Mouse (Mus musculus): Measurements from ENCODE around the gene Rrp8.

Rrp8 gene

DNA sequence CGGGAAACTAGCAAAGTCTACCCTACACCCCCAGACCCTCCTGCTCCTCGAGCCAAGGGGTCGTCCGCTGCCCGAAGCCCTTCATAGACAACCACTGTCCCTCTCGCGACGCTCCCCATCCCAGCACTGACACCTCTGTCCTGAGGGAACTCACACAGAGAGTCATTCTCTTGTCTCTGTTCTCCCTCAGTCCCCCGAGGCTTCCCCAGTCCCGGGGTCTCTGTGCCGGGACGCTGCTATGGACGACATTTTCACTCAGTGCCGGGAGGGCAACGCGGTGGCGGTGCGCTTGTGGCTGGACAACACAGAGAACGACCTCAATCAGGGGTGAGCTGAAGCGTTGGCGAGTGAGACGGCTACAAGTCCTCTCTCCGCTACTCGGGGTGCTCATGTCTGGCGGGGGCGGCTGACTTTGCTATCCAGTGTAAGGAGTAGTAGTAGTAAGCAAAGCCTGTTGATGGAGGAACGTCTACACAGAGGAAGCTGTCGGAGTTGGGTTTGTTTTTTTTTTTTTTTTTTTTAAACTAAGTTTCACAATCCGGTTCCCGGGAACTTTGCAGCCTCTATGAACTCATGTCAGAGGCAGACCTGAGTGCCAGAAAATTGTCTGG, at the start of gene Rrp8:
Rrp8 (minus strand) TSS at position 475 of the 611 bp plus-strand sequence.
- DNase-seq (ENCODE audit: low spot score in 2 of 2), result peak in 1 of 2 experiments; percentile 64

DNA sequence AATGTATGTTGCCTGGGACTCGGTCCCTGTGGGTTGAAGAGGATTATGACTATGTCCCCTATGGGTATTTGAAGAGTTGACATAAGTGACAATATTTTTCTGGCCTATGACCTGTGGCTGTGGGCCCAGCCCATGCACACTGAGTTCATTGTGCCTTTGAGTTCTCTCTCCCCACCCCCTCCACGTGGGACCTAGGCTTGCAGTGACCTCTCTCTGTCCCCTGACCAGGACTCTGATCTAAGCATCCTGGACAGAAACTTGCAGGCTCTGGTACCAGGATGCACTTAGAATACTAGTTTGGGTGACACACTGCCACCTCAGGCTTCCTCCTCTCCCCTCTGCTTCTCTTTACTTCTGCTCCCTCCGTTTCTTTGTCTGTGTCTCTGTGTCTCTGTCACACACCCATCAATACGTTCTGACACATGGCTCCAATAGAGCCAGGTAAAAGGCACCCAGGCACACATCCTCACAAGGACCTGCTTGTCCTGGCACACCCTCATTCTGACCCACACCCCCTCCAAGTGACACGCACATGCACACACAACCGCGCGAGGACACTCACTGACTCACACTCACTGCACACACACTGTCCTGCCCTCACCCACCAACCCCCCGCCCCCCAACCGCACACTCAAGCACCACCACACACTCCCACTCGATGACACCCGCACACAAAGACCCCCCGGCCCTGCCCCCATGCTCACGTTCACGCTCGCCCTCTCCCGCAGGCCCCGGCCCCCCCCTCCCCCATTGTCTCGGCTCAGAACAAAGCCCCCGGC, 49.5 kb upstream of the Rrp8 start:
- no peak for DNase-seq (ENCODE audit: low spot score in 2 of 2)

DNA sequence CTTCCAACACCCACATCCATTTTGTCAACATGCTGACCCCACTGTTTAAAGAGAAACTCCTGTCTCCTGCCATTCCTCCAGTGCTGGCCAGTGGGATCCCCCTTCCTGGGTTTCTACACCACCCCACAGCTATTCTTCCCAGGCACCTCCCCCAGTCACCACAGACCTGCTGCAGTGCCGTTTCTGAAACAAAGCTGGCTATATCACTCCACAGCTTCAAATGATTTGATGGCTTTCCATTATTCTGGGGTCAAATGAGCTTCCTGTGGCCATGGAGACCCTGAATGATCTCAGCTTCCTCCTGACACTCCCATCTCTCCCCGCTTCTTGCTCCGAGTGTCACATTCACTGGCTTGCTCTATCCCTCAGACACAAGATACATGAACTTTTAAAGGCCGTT, 47.4 kb upstream of the Rrp8 start:
- DNase-seq (ENCODE audit: low spot score in 2 of 2), result no peak

DNA sequence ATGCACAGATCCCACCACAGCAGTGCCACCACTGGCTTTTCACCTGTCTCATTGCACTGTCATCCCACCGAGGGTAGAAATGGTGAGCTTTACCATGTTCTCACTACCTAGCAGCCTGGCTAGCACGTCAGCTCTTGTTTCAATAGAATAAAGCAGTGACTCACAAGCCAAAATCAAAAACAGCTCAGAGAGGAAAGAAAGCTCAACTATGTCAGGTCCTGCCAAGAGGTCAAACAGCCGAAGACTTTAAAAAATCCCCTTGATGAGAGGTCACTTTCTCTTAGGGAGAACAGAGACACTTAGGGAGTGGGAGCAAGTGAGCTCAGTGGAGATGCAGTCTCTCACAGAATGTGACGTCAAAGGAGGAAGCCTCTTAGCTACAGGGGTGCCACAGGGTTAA, 46.7 kb upstream of the Rrp8 start:
- no peak for DNase-seq (ENCODE audit: low spot score in 2 of 2)

DNA sequence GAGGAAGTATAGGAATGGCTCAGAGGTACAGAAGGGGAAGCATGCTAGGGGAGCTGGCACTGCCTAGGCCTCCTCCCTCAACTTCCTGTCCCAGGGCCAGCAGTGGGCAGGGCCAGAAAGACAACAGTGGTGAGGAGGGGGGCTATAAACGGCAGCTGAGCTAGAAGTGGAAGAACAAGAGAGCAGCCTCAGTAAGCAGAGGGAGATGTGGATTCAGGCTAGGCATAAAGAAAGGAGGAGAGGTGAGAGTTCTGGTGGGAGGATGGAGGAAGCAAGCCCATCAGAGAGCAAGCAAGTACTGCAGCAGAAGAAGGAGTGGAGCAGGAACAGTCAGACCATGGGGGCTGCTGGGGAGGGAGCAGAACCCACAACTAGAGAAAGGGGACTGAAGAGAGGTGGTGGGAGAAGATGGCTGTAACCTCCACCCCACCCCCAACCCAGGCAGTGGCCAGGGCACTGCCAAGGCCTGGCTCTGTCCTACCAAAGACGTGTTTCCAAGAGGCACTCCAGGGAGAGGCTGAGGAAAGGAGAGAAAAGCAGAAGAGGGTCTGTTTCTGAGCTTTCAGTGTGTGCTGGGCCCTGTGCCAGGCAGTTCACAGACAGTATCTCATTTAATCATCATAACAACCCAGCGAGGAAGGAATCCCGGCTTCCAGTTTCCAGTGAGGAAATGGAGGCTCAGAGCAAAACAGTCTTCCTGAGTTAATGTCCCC, 41.5 kb upstream of the Rrp8 start:
- no peak for DNase-seq (ENCODE audit: low spot score in 2 of 2)

DNA sequence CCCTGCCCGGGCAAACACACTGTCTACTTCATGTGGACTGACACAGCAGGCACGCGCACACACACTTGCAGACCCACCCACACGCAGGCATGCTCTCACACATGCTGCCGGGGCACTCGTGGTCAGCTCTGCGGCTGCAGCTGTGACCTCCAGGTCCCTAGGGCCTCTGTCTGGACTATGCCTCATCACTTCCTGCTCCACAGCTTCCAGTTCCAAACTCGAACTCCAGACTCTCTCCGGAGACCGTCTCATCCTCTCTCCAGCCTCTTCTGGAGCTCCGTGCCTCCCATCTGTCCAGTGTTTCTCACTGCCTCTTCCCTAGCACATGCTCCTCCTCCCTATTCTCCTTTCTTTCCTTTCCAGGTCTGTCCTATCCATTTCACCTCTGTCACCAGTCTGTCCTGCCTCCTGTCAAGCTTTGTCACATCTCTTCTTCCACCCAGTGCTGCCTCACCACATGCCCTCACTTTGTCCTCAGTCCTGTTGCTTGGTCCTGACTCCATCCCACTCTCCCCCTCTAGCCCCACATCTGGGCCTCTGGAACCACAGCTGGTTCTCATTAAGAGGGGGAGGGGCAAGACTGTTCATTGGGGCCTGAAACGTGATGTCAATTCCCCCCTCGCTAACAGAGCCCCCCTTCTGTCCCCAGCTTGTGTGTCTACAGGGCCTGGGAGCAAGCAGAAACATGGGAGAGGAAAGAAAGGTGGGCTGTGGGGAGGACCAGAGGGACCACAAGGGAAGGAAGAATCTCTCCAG, 40.8 kb upstream of the Rrp8 start:
- DNase-seq (ENCODE audit: low spot score in 2 of 2), result peak in 1 of 2 experiments; percentile 60

DNA sequence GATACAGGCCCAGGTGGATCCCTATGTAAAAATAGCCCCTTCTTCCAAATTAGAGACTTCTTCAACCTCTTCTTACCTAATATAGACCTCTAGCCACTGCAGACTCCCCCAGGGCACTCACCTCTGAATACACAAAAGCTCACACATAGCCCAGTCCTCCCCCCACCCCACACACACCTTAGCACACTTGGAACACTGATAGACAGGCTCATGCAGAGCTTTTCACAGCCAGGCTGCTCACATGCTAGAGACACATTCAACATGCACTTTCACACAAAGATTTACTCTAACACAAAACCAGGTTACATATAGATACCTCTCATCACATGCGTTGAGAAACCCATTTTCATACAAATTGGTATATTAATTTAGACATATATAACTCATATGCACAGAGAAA, 40.1 kb upstream of the Rrp8 start:
- DNase-seq (ENCODE audit: low spot score in 2 of 2), result no peak

DNA sequence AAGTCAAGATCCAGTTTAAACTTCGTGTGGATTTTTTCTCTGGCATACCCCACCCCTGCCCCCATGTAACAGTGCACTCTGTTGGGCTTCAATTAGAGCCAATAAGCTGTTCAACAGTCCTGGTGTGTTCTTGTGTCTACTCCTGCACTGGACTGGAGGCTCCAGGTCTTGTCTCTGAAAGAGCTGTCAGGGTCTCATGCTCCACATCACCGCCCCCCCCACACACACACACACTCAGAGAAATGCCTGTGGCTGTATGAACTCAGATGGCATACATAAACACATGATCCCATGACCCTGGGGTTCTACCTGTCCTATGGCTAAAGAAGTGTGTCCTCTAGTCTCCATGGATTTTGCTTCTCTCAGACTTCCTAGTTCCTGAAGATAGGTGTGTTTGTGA, 38.8 kb upstream of the Rrp8 start:
- no peak for DNase-seq (ENCODE audit: low spot score in 2 of 2)

DNA sequence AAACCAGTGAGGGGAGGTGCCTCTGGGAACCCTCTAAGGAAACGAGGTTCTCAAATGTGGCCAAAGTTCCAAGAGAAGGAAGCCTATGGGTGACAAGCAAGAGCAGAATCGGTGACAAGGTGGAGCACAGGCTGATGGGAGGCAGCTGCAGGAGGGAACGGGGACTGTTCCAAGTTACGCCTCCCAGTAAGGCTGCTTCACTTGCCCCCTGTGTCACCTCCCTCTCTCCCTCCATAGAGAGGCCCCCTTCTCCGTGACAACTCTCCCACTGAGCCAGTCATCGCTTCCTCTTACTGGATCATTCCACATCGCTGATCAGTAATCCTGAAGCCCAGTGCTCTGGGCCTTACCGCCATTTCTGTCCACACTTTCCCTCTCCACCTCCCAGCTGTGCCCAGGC, 37.5 kb upstream of the Rrp8 start:
- DNase-seq (ENCODE audit: low spot score in 2 of 2), result no peak

DNA sequence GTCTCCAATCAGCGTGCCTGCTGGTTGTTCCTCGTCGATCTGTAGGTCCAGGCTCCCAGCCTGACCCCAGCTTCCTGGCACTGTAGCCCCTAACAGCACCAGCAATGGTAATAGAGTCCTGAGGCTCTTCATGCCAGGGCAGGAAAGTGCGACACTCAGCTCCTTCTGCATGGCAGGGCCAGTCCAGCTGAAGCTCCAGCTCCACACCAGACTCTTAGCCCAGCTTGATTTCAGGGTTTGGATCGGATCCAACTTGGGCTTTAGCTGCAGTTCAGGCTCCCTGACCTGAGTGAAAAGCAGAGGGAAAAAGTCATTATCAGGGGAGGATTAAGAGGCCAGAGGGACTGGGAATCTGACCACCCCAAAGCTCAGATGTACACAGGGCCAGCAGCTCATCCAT, 35.9 kb upstream of the Rrp8 start:
- no peak for DNase-seq (ENCODE audit: low spot score in 2 of 2)

DNA sequence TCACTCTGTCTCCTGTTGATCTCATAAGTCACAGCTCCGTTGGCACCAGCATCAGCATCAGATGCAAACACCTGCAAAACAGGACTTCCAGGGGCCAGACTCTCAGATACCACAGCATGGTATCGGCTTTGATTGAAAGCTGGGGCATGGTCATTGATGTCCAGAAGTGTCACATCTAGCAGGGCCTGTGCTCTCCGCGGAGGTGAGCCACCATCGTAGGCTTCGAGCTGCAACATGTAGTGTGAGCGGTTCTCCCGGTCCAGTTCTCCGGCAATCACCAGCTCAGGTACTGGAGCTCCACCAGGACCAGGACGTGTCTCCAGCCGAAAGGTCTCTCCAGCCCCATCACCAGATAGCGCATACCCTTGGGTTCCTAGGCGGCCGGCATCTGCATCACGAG, 35.1 kb upstream of the Rrp8 start:
- DNase-seq (ENCODE audit: low spot score in 2 of 2), result no peak

DNA sequence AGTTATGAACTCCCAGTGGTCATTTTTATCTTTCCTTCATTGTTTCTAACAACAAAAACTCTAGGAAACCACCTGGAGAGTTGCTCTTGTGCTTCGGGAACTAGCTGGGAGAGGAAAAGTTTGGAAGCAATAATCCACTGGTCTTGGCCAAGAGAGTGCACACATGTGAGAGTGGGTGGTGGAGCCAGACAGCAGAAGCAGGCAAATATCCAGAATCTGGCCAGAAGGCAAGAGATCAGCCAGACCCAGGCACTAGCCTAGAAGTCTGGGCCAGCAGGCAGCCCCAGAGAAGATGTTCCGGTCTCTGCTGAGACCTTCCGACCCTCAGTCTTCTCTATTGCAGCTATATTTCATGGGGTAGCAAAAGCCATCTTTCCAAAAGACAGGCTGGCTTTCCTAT, 32.8 kb upstream of the Rrp8 start:
- no peak for DNase-seq (ENCODE audit: low spot score in 2 of 2)

DNA sequence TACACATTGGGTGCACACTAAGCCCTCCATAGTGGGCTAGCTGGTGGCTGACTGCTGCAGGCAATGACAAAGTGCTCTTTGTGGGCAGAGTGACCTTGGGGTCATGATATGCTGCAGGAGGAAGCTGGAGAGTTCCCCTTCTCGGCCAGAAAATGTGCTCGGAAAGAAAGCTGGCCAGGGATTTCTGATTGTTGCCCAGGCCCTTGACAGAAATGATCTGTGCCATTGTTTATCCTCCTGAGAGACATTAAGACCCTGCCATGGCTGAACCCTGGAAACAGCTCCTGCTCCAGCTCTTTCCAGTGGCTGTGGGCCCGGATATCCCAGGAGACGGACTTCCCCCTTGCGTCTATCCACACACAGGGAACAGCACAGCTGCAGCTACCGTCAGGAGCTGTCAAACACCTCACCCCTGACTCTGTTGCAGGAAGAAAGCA, 30.6 kb upstream of the Rrp8 start:
- no peak for DNase-seq (ENCODE audit: low spot score in 2 of 2)

DNA sequence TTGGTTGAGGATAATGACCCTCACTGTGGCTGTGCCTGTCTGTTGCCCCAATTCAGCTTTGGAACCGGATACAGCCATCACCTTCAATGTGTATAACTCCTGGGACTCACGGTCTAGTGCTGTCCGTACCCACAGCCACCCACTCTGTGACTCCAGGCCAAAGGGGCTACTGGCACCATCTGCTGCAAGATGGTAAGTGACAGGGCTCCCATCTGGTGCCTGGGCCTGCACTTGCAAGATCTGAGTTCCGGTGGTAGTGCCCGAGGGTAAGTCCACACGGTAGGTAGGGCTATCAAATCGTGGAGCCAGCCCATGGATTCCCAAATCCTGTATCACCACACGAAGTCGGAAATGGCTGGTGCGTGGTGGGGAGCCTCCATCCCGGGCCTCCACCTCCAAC, 27.1 kb upstream of the Rrp8 start:
- DNase-seq (ENCODE audit: low spot score in 2 of 2), result no peak

DNA sequence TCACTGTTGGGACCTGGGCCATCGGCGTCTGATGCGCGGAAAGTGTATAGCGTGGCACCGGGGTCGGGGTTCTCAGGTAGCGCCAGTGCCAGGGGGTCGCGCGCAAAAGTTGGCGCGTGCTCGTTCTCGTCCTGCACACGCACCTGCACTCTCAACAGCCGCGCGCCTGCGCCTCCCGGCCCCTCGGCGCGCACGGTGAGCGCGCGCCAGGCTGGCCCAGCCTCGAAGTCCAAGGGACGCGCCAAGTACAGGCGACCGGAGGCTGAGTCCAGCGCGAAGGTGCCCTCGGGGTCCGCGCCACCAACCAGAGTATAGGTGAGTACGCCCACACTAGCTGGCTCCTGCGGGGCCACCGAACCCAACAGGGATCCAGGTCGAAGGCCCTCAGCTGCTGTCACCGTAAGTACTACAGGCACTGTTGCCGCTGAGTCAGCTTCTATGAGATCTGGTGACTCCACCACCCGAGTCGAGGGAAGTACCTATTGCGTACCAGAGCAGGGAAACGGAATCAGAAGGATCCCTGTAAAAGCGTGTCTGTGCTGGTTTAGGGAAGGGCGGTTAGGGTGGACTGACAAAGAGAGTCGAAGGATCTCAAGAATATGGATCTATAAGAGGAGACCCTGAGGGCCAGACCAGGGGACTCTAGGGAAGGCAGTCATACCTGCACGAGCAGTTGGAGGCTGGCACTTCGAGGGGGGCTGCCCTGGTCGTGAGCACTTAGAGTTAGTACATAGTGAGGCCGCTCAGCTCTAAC, 25.5 kb upstream of the Rrp8 start:
- DNase-seq (ENCODE audit: low spot score in 2 of 2), result peak in 1 of 2 experiments; percentile 58

DNA sequence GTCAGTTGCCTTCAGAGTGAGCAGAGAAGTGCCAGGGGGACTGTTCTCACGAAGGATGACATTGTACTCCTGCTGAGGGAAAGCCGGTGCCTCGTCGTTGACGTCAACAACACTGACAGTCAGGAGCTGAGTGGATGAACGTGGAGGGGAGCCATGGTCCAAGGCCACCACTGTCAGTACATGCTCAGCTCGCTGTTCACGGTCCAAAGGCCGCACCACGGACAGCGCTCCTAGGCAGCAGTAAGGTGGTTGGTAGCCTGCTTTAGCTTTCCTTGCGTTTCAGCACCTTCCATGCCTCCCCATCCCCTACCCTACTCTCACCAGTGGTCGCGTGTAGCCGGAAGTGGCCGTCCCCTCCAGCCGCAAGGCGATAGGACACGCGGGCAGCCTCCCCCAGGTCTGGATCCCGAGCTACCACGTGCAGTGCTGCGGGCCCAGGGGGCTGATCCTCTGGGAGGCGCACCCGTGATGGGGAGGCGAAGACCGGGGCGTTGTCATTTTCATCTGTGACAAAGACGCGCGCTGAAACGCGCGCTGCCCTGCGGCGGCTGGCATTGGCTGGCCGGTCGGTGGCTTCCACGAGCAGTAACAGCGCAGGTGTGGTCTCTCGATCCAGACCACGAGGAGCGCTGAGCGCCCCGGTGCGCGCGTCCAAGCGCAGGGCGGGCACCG, 24.8 kb upstream of the Rrp8 start:
- DNase-seq (ENCODE audit: low spot score in 2 of 2), result no peak

DNA sequence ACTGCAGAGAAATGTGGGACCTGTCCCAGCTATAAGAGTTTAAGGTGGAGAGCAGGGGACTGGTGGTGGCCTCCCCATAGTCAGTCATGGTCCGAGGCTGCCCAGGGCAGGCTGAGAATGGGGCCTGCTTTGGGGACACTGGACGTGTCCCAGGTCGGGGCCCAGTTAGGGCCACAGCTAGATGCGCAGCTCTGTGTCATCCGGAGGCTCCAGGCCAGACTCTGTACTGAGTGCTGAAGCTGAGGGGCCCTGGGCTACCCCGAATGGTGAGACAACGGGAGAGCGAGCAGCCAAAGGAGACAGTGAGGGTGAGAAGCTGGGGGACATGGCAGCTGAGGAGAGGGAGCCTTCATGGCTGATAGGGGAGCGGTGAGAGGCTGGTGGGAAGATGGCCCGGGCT, 16.1 kb upstream of the Rrp8 start:
- no peak for DNase-seq (ENCODE audit: low spot score in 2 of 2)

DNA sequence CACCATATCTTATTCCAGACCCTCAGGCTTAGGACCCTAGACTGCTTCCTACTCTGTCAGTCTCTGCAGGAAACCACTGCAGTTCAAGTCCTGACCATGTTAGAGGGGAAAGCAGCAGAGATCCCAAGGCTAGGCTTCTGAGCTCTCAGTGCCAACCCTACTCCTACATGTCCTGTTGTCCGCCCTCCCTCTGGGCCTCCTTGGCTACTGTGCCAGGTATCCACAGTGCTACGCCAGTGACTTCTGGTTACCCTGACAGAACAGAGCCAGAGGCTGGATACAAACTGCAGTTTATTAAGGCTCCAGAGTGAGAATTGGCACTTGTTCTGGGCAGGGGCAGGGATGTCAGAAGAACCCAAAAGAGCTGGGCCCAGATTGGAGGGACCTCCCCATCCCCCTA, 15.5 kb upstream of the Rrp8 start:
- DNase-seq (ENCODE audit: low spot score in 2 of 2), result no peak

DNA sequence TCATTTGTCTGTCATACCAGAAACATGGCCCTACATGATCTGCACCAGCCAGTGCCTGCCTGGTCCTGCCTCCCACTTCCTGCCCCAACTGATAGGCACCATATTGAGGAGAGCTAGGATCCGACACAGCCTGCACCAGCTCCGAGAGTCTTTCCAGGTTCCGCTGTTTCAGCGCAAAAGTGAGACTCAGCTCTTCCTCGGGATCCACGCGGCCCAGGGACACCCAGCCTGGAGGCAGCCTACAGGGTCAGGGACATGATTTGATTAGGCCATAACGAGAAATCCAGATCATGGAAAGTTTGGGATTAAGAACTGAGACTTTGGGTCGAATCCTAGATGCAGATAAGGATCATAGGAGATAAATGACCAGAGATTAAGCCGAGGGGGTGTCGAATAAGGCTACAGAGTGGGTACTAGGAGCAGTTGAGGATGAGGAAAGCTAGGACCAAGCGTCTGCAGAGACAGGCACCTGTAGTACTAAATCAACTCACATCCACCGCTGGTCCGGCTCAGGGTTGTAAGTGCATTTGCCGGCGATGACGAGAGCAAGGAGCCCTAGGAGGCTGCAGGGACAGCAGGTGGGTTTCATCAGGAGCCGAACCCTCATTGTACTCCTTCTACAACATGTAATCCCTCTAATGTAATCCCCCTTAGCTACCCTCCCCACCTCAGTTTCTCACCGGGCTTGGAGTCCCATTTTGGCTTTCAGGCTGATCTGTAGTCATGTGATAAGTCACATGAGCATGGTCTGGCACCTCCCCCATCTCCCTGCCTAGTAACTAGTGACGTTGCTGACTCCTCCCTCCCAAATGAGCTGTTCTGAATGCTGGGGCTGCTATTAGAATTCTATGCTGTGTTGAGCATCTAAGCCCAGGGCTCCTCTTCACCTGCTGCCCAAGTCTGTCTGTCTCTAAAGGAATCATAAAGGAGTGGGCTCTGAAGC, 14.6 kb upstream of the Rrp8 start, which contains the start of gene Tpp1:
Tpp1 (minus strand) TSS at position 745 of the 943 bp plus-strand sequence.
- peak; percentile 88 to 91 for DNase-seq (ENCODE audit: low spot score in 2 of 2)

DNA sequence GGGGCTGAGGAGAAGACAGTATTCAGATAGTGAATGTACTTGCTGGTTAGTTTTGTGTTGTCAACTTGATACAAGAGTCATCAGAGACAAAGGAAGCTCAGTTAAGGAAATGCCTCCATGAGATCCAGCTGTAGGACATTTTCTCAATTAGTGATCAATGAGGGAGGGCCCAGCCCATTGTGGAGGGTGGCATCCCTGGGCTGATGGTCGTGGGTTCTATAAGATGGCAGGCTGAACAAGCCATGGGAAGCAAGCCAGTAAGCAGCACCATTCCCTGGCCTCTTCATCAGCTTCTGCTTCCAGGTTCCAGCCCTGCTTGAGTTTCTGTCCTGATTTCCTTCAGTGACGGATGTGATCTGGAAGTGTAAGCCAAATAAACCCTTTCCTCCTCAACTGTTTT, 10.6 kb upstream of the Rrp8 start:
- DNase-seq (ENCODE audit: low spot score in 2 of 2), result no peak
